Mouse (Mus musculus): Measurements from ENCODE around the gene 6030458C11Rik.

The 6030458C11Rik gene

GRCm38 (mm10) chr15:12760747-12761146 lies 63.7 kb downstream of the 6030458C11Rik start:
- no peak for DNase-seq (ENCODE audit: low spot score in 2 of 2)

- DNase-seq (ENCODE audit: low spot score in 2 of 2), result no peak
Observed at GRCm38 (mm10) chr15:12758461-12758860, 66.0 kb downstream of the 6030458C11Rik start.

Data from right cerebral cortex, postnatal 36 days (tissue).